Mouse (Mus musculus) bone marrow, adult 2 months (tissue): Measurements from ENCODE around the gene Bcl2l15.

Experiments
- CTCF ChIP-seq: fragments of 200-500 bp; IDR thresholded peaks from 2 replicates; pipeline ENCODE4 v1.5.1; 2011; ENCODE audit warnings: low read length, control low read depth; ENCODE audit not compliant: control insufficient read depth, insufficient read depth
- POLR2A ChIP-seq: fragments of 200-500 bp; IDR thresholded peaks from 2 replicates; pipeline ENCODE4 v1.6.1; 2011; ENCODE audit warnings: low read depth, mild to moderate bottlenecking, control low read depth, low read length, borderline replicate concordance; ENCODE audit not compliant: control insufficient read depth

GRCm38 (mm10) chr3:103872663-103873098 is 40.3 kb downstream of the Bcl2l15 start:
- no peak for TF ChIP-seq CTCF
- no peak for TF ChIP-seq POLR2A
